Mouse (Mus musculus): ENCODE measurements around the gene Zfp526.

Zfp526 gene

DNA sequence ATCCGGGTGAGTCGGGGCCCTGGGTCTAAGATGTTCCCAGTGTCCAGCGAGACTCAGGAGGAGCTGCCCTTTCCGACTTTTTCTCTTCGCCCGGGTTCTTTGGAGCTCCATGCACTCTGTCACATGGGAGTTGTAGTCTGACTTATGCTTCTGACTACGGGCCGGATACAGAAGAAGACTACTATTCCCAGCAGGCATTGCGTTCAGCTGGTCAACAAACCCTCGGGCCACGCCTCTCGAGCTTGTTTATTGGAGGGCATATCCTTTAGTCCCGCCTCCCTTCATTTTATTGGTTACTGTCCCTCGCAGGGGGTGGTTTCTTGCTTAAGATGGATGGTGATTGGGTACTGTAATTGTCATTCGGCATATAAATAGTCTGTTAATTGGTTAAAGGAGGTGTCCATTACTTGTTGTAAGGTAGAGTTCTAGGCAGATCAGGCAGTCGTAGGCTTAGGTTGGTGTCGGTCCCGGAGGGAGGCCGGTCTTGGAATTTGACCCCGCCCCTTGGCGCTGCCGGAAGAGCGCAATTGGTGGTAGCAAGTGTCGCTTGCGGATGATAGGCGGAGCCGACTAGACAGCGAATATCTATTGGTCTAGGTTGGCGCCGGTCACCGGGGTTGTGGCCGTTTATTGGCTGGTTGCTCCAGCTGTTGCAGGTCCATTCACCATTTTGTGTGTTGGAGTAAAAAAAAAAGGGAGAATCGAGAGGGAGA, 46.7 kb downstream of the Zfp526 start:
- DNase-seq (ENCODE audit: low spot score), result peak; percentile 100

GRCm38 (mm10) chr7:25268588-25268987, 47.4 kb downstream of the Zfp526 start:
- DNase-seq (ENCODE audit: low spot score), result no peak

- peak; percentile 24 for DNase-seq (ENCODE audit: low spot score)
Measured at GRCm38 (mm10) chr7:25269029-25269428, 47.8 kb downstream of the Zfp526 start.

DNA sequence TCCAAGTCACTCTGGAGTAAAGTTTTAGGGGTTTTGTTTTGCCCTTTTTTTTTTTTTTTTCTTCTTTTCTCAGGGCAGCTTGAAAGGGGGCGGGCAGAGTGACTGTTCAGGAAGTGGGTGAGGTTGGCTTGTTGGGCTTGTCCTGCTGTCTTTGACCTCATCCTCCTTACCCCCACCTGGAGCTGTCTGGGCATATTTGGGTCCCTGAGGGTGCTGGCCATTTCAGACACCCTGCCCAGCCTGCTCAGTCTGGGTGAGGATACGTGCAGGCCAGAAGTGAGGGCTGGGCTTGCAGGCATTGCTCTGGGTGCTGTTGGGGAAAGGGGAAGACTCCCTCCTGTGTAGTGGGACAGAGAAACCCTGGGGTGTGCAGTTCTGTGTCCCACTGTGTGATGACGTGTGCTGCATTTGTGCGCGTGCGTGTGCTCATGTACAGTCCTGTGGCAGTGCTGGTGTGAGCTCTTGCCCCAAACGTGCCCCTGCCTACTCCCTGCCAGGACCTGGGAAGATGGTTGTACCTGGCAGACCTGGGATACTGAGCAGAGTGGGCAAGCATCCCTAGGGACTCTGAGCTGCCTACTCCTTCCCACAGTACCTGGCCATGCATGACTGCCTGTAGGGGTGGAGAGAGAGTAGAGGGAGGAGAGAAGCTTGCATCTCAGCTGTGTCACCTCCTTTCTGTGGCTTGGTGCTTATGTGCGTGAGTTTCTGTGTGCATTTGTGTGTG, 48.5 kb downstream of the Zfp526 start:
- peak; percentile 8 for DNase-seq (ENCODE audit: low spot score)

DNA sequence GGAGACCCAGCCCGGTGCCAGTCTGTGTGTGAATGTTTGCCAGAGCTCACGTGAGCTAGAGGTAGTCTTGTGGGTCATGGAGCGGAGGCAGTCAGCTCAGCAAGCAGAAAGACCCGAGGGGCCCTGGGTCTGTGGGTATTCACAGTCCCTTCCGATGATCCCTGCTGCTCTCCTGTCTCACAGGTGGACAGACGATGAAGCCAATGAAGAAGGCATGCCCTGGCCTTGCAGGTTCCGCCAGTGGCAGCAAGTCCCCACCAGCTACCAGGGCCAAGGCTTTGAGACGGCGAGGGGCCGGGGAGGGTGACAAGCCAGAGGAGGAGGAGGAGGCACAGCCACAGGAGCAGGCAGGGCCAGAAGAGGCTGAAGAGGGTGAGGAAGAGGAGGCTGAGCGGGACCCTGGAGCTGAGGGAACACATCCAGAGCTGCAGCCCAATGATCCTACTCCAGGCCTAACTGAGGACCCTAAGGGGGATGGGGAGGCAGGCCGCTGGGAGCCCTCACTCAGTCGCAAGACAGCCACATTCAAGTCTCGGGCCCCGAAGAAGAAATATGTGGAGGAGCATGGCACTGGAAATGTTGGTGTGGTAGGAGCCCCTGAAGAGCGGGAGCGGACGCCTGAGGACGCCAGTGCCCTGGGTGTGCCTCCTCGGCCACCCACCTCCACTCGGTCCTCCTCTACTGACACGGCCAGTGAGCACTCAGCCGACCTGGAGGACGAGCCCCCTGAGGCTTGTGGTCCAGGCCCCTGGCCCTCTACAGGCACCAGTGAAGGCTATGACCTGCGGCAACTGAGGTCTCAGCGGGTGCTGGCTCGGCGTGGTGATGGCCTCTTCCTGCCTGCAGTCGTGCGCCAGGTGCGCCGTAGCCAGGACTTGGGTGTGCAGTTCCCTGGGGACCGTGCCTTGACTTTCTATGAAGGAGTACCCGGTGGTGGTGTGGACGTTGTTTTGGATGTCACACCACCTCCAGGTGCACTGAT, 49.7 kb downstream of the Zfp526 start:
- no peak for DNase-seq (ENCODE audit: low spot score)

GRCm38 (mm10) chr7:25271651-25272444, 50.6 kb downstream of the Zfp526 start:
- no peak for DNase-seq (ENCODE audit: low spot score)

GRCm38 (mm10) chr7:25272445-25273258, 51.4 kb downstream of the Zfp526 start:
- DNase-seq (ENCODE audit: low spot score), result no peak

DNA sequence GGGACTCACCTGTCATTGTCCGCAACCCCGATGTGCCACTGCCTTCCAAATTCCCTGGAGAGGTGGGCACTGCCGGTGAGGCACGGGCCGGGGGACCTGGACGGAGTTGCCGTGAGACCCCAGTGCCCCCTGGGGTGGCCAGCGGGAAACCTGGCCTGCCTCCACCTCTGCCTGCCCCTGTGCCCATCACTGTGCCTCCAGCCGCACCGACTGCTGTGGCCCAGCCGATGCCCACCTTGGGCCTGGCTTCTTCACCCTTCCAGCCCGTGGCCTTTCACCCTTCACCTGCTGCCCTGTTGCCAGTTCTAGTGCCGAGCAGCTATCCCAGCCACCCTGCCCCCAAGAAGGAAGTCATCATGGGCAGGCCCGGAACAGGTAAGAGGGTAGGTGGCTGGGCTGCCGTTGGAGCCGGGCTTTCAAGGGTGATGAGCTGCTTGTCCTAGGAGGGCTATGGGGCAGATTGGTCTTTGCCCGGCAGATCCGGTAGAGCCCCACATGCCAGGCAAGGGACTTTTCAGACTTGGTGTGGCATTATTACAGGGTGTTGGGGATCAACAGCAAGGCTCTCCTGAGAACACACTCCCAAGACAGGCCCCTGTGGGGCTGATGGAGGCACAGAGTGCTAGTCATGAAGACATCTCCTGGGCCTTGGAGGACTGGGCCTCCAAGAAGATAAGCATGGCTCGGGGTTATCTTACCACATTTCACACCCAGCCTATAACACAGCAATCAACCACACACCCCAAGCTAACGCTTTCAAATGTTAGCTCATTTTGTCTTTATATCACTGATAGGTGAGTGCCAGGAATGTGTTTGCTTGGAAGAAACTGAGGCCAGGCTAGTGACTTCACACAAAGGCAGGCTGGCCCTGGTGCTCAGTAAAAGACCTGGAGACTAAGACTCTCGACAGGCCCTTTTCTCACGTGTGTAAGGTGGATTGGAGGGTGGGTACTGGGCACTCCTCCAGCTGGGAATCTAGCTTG, 52.3 kb downstream of the Zfp526 start:
- DNase-seq (ENCODE audit: low spot score), result no peak

DNA sequence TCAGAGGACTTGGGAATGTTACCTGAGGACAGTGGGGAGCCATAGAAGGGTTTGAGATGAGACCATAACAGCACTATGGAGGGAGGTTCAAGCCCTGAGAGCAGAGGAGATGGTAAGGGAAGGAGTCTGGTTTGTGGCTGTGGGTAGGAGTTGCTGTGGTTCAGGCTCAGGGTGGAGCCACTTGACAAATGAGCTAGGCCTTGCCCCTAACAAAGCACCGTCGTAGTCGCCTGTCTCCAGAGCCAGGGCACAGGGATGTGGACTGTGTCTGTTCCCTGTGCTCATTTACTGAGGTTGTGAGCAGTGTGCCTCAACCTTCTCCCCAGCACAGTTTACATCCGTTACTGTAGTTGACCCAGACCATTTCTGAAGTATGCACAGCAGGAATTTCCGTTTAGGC, 53.3 kb downstream of the Zfp526 start:
- DNase-seq (ENCODE audit: low spot score), result no peak

- DNase-seq (ENCODE audit: low spot score), result no peak
Measured at GRCm38 (mm10) chr7:25274996-25275395, 53.8 kb downstream of the Zfp526 start.

DNA sequence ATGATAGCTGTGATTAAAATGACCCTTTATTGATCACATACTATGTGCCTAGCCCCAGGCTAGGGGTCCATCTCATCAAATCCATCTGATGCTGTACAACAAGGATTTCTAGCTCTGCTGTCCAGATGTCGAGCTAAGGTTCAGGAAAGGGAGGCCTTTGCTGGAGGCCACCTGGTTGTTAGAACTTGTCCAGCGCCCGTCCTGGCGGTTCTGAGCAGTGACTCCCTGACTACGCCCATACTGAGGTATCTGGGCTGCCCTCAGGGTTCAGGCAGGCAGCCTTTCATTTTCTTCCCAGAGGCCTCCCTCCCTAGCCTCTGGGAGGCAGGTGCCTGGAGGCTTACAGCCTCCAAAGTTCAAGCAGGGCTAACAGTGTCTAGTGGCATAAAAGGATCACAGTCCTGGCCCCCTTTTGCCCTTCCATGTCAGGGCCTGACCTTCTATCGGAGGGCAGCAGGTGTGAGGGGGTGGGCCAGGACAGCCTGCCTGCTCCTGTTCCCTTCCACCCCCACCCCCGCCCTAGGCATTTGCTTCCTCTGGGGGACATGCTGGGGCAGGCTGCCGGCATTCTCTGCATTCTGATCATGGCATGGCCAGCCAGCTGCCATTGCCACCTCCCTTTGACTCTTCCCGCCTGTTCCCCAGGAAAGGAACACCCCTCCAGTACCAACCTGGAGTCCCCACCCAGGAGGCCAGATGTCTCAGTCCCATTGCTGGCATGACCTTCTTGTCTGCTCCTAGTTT, 54.5 kb downstream of the Zfp526 start:
- no peak for DNase-seq (ENCODE audit: low spot score)

Measured in layer of hippocampus, adult 11-12 months (tissue).